14 mouse cellular contexts compared by ENCODE assay signal in genomic region chr15:95951497-95951896, GRCm38 (mm10).
A peak's percentile ranks its signal among the peaks of the same experiment; 100 is the strongest.
DNase-seq lines count a peak whose midpoint lies in the region; ATAC-seq and TF ChIP-seq lines count a peak whose summit lies in the region.
"Had no signal": no experiment of that assay in that cellular context is flagged by ENCODE, and none has a peak within 500 bp of the region (broad histone marks: within the 10 kb centered on the region; RNA-seq: fewer than 3 reads in every experiment).

No protein-coding gene starts in this region.

- 48% methylated on average over 5 of the region's 5 CpGs for WGBS in heart, embryonic 12.5 days
- 50% methylated on average over 5 of the region's 5 CpGs for WGBS in heart, embryonic 16.5 days
- 35% methylated on average over 5 of the region's 5 CpGs for WGBS in stomach, postnatal 0 days

- peaks cover 69% of the 10 kb centered on the region for H3K36me3 ChIP-seq in heart, embryonic 12.5 days
- H3K36me3 ChIP-seq in heart, embryonic 16.5 days (ENCODE audit: control insufficient read depth, insufficient read depth) = peaks cover 39% of the 10 kb centered on the region
- H3K36me3 ChIP-seq in stomach, postnatal 0 days (ENCODE audit: control insufficient read depth, insufficient read depth, low read length) = peaks cover 13% of the 10 kb centered on the region; the same call in 1 of the 2 replicates

- no peak for DNase-seq in heart, adult 11 months
- peak; percentile 50 for DNase-seq in ovary, adult 18-20 months (ENCODE audit: low spot score)
- DNase-seq in ovary, postnatal 36 days (ENCODE audit: low spot score) = no peak
- DNase-seq in stomach, postnatal 0 days (ENCODE audit: low spot score) = no peak
- DNase-seq: cerebellum, postnatal 25 days; kidney, adult 8-10 months; layer of hippocampus, postnatal 36 days; liver; right cerebral cortex, postnatal 25 days had no signal

- H3K27ac ChIP-seq in heart, embryonic 12.5 days (ENCODE audit: poor library complexity, severe bottlenecking) = peak overlapping the region; percentile 36
- peak overlapping the region; percentile 9; the same call in 1 of the 2 replicates for H3K27ac ChIP-seq in heart, embryonic 16.5 days (ENCODE audit: low read length)
- H3K27ac ChIP-seq in stomach, postnatal 0 days (replicated peaks) = peak overlapping the region; percentile 40
- H3K27ac ChIP-seq: hindbrain, embryonic 10.5 days; midbrain, embryonic 12.5 days had no signal

- TF ChIP-seq EP300 in stomach, postnatal 0 days (optimal IDR thresholded peaks at IDR 0.05) = no peak

- 0 out of 2 replicates have a peak overlapping the region, but pooled peaks have one; percentile 2 for H3K9ac ChIP-seq in heart, embryonic 12.5 days
- H3K9ac ChIP-seq in heart, embryonic 16.5 days (ENCODE audit: low read length) = no peak overlapping the region
- H3K9ac ChIP-seq in stomach, postnatal 0 days (ENCODE audit: low read length) = no peak overlapping the region
- H3K9ac ChIP-seq: midbrain, embryonic 12.5 days had no signal

- no peak for TF ChIP-seq CTCF in stomach, postnatal 0 days (IDR thresholded peaks at IDR 0.05; ENCODE audit: low read depth)

- peaks cover 30% of the 10 kb centered on the region for H3K4me1 ChIP-seq in heart, embryonic 12.5 days (replicated peaks)
- H3K4me1 ChIP-seq in heart, embryonic 16.5 days (ENCODE audit: control insufficient read depth, insufficient read depth, low read length) = peaks cover 9% of the 10 kb centered on the region
- no peaks in the 10 kb centered on the region for H3K4me1 ChIP-seq in stomach, postnatal 0 days (replicated peaks; ENCODE audit: control insufficient read depth, insufficient read depth)

- H3K9me3 ChIP-seq in heart, embryonic 12.5 days (replicated peaks) = no peaks in the 10 kb centered on the region
- H3K9me3 ChIP-seq in heart, embryonic 16.5 days (replicated peaks; ENCODE audit: control insufficient read depth, low read length) = no peaks in the 10 kb centered on the region
- no peaks in the 10 kb centered on the region for H3K9me3 ChIP-seq in stomach, postnatal 0 days (ENCODE audit: control insufficient read depth, low read length)
- H3K9me3 ChIP-seq: hindbrain, embryonic 10.5 days; midbrain, embryonic 12.5 days had no signal

- 0 out of 2 replicates have a peak overlapping the region, but pooled peaks have one; percentile 5 for H3K4me2 ChIP-seq in heart, embryonic 12.5 days
- H3K4me2 ChIP-seq in heart, embryonic 16.5 days (ENCODE audit: low read depth, low read length) = no peak overlapping the region; the same call in 1 of the 2 replicates
- no peak overlapping the region for H3K4me2 ChIP-seq in stomach, postnatal 0 days (replicated peaks; ENCODE audit: low read depth)
- H3K4me2 ChIP-seq: midbrain, embryonic 12.5 days had no signal

- no peak overlapping the region for H3K4me3 ChIP-seq in heart, embryonic 12.5 days
- no peak overlapping the region for H3K4me3 ChIP-seq in heart, embryonic 16.5 days (ENCODE audit: low read length)
- no peak overlapping the region for H3K4me3 ChIP-seq in stomach, postnatal 0 days (ENCODE audit: low read depth, low read length)
- H3K4me3 ChIP-seq: hindbrain, embryonic 10.5 days; midbrain, embryonic 12.5 days had no signal

- no peaks in the 10 kb centered on the region for H3K27me3 ChIP-seq in heart, embryonic 12.5 days (replicated peaks)
- H3K27me3 ChIP-seq in heart, embryonic 16.5 days (ENCODE audit: control insufficient read depth, insufficient read depth, low read length) = no peaks in the 10 kb centered on the region
- no peaks in the 10 kb centered on the region for H3K27me3 ChIP-seq in stomach, postnatal 0 days (ENCODE audit: control insufficient read depth, insufficient read depth, low read length)
- H3K27me3 ChIP-seq: midbrain, embryonic 12.5 days had no signal

- ATAC-seq in heart, embryonic 12.5 days (ENCODE audit: insufficient number of reproducible peaks, low FRiP score) = no peak
- ATAC-seq in heart, embryonic 16.5 days (replicated peaks; ENCODE audit: extremely low read depth, insufficient read depth, low FRiP score) = no peak
- no peak for ATAC-seq in stomach, postnatal 0 days (ENCODE audit: low FRiP score, low TSS enrichment)
- no peak for ATAC-seq in cerebellum, adult (ENCODE audit: insufficient number of reproducible peaks, low FRiP score, low TSS enrichment)
